Mouse (Mus musculus) heart, postnatal 0 days (tissue): ENCODE data around the gene T.

ENCODE experiments used
- CTCF ChIP-seq: IDR thresholded peaks from 2 replicates; pipeline ENCODE4 v1.5.1; 2016; ENCODE audit warnings: antibody characterized with exemption, control low read depth, low read depth
- EP300 ChIP-seq: IDR thresholded peaks from 2 replicates; pipeline ENCODE4 v1.6.1; 2016; ENCODE audit warnings: antibody characterized with exemption, low read depth

- no peak for TF ChIP-seq CTCF
- TF ChIP-seq EP300, result no peak
Observed at GRCm38 (mm10) chr17:8413656-8414055, 20.6 kb upstream of the T start.
